Mouse (Mus musculus) retina, postnatal 1 day (tissue): Measurements from ENCODE around the gene Mdfi.
"Not testable (repeated sequence)": the region's sequence is repeated elsewhere in the genome, so short reads cannot be mapped to it uniquely, and the experiment has no call there.

Experiments
- DNase-seq: peaks from one replicate; pipeline ENCODE4 v3.0.0-alpha.2; 2012

Gene Mdfi

GRCm38 (mm10) chr17:47834482-47834767 is at the start of gene Mdfi:
TSS of gene Mdfi (minus strand) at chr17:47834691.
- no peak for DNase-seq

- no peak for DNase-seq
These were observed 48.6 kb upstream of the Mdfi start for GRCm38 (mm10) chr17:47883099-47883498.

GRCm38 (mm10) chr17:47881330-47881729 is 46.8 kb upstream of the Mdfi start:
- no peak for DNase-seq

- peak; percentile 49 for DNase-seq
These were observed 44.7 kb upstream of the Mdfi start for GRCm38 (mm10) chr17:47879207-47879606.

- DNase-seq: peak; percentile 85
These were observed 44.0 kb upstream of the Mdfi start for GRCm38 (mm10) chr17:47878378-47879089.

GRCm38 (mm10) chr17:47877715-47878377 is 43.4 kb upstream of the Mdfi start:
- DNase-seq: peak; percentile 62

GRCm38 (mm10) chr17:47876776-47877714 is 42.6 kb upstream of the Mdfi start:
- peak; percentile 90 for DNase-seq

- peak; percentile 89 for DNase-seq
These were observed 38.9 kb upstream of the Mdfi start for GRCm38 (mm10) chr17:47873341-47873791.

- peak; percentile 86 for DNase-seq
These were observed 38.0 kb upstream of the Mdfi start for GRCm38 (mm10) chr17:47872311-47873011.

GRCm38 (mm10) chr17:47869874-47870273 is 35.4 kb upstream of the Mdfi start:
- no peak for DNase-seq

- peak; percentile 43 for DNase-seq
These were observed 31.5 kb upstream of the Mdfi start for GRCm38 (mm10) chr17:47866037-47866436.

- peak; percentile 86 for DNase-seq
These were observed 30.0 kb upstream of the Mdfi start for GRCm38 (mm10) chr17:47864496-47864895.

GRCm38 (mm10) chr17:47863437-47863836 is 28.9 kb upstream of the Mdfi start:
- no peak for DNase-seq

GRCm38 (mm10) chr17:47863023-47863422 is 28.5 kb upstream of the Mdfi start:
- no peak for DNase-seq

- no peak for DNase-seq
These were observed 21.1 kb upstream of the Mdfi start for GRCm38 (mm10) chr17:47855544-47855943.

GRCm38 (mm10) chr17:47854908-47855307 is 20.4 kb upstream of the Mdfi start:
- no peak for DNase-seq

- no peak for DNase-seq
These were observed 19.3 kb upstream of the Mdfi start for GRCm38 (mm10) chr17:47853760-47854159.

GRCm38 (mm10) chr17:47853336-47853735 is 18.8 kb upstream of the Mdfi start:
- no peak for DNase-seq

GRCm38 (mm10) chr17:47851798-47852360 is 17.4 kb upstream of the Mdfi start:
- not testable (repeated sequence) for DNase-seq

GRCm38 (mm10) chr17:47850639-47851314 is 16.3 kb upstream of the Mdfi start:
- no peak for DNase-seq

GRCm38 (mm10) chr17:47850035-47850434 is 15.5 kb upstream of the Mdfi start:
- no peak for DNase-seq

- no peak for DNase-seq
These were observed 13.5 kb upstream of the Mdfi start for GRCm38 (mm10) chr17:47847985-47848384.
